Mouse (Mus musculus) MN1 (cell line): Measurements from ENCODE around the gene Vmn2r55.
"Not testable (repeated sequence)": the region's sequence is repeated elsewhere in the genome, so short reads cannot be mapped to it uniquely, and the experiment has no call there.

Source experiments
- DNase-seq: peaks from one replicate; pipeline ENCODE4 v3.0.0-alpha.2; 2016; ENCODE audit warnings: low spot score

The Vmn2r55 gene

DNA sequence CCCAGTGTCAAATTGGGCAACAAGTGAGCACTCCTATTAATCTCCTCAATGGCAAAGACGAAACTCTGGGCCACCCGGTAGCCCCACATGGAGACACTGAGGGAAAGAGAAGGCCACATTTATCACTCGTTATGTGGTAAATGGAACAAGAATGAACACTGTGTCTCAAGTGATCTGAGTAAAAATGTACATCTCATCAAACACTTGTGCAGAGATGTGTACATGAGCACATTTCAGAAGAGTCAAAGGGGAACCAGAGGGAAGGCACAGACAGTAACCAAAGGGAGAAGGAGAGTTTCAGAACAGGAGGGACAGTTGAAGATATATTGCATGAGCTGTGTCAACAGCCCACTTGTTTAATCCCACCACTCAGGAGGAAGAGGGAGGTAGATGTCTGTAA is at the start of gene Vmn2r55:
Gene Vmn2r55, minus strand, starts transcription at position 101 of the 400 bp plus-strand sequence.
- DNase-seq: not testable (repeated sequence)

DNA sequence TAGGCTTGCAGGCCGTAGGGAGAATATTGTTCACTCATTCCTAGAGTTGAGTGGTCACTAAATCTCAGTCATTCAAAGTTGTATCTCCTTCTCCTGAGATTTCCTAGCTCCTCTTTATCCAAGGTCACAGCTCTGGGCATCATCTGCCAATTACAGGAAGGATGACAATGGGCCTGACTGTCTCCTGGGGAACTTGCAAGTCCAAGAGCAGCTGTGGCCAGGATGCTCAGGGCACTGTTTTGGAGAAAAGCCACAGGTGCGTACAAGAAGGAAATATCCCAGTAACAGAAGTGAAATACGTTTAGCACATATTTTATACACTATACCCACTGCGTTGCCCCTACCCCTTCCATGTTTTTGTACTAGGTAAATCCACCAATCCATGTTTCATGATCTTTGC is 44.6 kb downstream of the Vmn2r55 start, which contains the start of gene Vmn2r54:
Gene Vmn2r54, minus strand, starts transcription at position 101 of the 400 bp plus-strand sequence.
- DNase-seq: not testable (repeated sequence)

- DNase-seq: no peak
These were observed 76.1 kb downstream of the Vmn2r55 start, which contains the start of gene Vmn2r53 for GRCm38 (mm10) chr7:12608688-12609087. Gene Vmn2r53, minus strand, starts transcription at chr7:12608788.
